Mouse (Mus musculus): ENCODE data around the gene Arhgap31. TPM values are rescaled to one million over a fixed set of nuclear protein-coding genes. Genes with fewer than 3 reads are reported as not detected.

The Arhgap31 gene
- polyA plus RNA-seq, 1 experiment from 2014 or later: 33.9 TPM

DNA sequence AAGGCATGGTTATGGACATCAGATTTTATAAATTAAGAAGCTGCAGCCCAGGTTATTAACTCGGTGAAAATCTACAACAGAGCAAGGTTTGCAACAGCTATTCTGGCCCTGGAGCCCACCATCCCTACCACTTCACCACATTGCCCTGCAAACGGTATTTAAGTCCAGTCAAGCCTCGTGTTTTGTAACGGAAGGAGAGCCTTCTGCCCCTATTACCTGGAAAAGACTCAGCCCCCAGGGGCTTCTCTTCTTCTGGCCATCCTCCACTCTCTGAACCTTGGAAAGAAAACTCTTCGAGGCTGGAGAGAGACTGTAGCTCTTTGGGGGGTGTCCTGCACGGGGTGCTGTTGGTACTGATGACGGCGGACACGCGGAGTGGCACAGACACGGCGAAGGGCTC lies 104.4 kb downstream of the Arhgap31 start:
- WGBS (ENCODE audit: insufficient replicate concordance): 76% methylated on average over 12 of the region's 12 CpGs
- ATAC-seq (replicated peaks; ENCODE audit: insufficient number of reproducible peaks, low FRiP score, low TSS enrichment): no peak
- H3K36me3 ChIP-seq (ENCODE audit: control insufficient read depth, insufficient read depth, low read length): peaks cover 71% of the 10 kb centered on the region

DNA sequence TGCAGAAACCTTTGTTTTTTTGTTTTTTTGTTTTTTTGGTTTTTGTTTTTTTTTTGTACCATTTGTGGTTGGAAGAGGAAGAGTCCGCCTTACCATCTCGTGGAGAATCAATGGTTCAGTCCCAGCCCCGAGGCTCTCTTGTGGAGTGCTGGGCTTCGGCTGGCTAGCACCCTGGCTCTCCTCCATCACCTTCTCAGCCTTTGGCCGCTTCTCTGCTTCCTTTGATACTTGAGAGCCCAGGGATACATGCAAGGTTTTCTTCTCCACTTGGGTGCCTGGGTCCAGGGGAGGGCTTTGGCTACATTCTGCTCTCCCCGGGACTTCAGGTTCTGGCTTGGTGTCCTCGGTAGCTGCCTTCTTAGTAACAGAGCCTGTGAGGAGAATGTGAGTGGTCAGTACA lies 106.6 kb downstream of the Arhgap31 start:
- ATAC-seq (replicated peaks; ENCODE audit: insufficient number of reproducible peaks, low FRiP score, low TSS enrichment): no peak
- Histone ChIP-seq H3K9ac (ENCODE audit: low read depth, low read length) (no peak overlapping the region), H3K9me3 (replicated peaks; ENCODE audit: control insufficient read depth, low read length) (no peaks in the 10 kb centered on the region), H3K27ac (ENCODE audit: low read depth, low read length) (no peak overlapping the region), H3K4me1 (ENCODE audit: control insufficient read depth, insufficient read depth, low read length) (no peaks in the 10 kb centered on the region), H3K27me3 (ENCODE audit: control insufficient read depth, insufficient read depth, low read length) (no peaks in the 10 kb centered on the region), H3K4me2 (no peak overlapping the region), H3K4me3 (ENCODE audit: low read depth, low read length) (no peak overlapping the region), H3K36me3 (ENCODE audit: control insufficient read depth, insufficient read depth, low read length) (peaks cover 70% of the 10 kb centered on the region)
- 84% methylated on average over 7 of the region's 7 CpGs for WGBS (ENCODE audit: insufficient replicate concordance)

More for the DNA sequence above, 104.4 kb downstream of the Arhgap31 start:
- no peak overlapping the region for H3K4me2 ChIP-seq
- no peak overlapping the region for H3K4me3 ChIP-seq (ENCODE audit: low read depth, low read length)
- H3K27me3 ChIP-seq (ENCODE audit: control insufficient read depth, insufficient read depth, low read length): no peaks in the 10 kb centered on the region
- H3K9ac ChIP-seq (ENCODE audit: low read depth, low read length): no peak overlapping the region
- no peak overlapping the region for H3K27ac ChIP-seq (ENCODE audit: low read depth, low read length)
- no peaks in the 10 kb centered on the region for H3K9me3 ChIP-seq (replicated peaks; ENCODE audit: control insufficient read depth, low read length)
- H3K4me1 ChIP-seq (ENCODE audit: control insufficient read depth, insufficient read depth, low read length): no peaks in the 10 kb centered on the region

DNA sequence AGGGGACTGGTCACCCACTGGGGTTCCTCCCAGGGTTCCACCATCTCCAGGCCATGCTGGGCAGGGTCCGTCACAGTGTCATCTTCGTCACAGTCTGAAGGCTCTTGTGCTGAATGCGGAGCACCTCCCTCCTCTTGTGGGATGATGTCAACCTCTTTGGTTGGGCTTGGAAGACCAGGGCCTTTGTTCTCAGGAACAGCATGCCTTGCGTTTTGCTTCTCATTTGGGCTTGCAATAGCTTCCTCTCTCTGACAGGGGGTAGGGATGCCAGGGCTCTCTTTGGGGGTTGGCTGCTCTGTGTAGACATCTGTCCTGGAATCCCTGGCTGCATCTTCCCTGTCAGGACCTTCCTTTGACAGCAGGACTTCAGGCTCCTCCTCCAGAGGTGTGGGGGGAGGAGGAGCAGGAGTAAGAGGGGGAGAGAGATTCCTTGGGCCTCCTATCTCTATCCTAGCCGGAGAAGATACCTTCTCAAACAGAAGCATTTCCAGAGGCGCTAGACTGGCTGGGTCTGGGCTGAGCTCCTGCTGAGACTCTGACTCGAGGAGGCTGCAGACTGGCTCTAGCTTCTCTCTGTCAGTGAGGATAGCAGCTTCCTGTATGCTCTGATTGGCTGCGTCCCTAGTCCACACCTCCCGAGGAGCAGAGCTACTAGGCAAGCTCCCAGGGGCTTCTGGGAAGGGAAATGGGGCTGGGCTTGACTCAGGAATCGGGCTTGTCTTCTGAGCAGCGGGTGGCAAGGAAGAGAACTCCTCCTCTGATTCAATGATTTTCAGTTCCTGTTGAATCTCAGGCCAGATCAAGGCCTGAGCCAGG lies 109.9 kb downstream of the Arhgap31 start:
- H3K9me3 ChIP-seq (replicated peaks; ENCODE audit: control insufficient read depth, low read length): no peaks in the 10 kb centered on the region
- H3K27ac ChIP-seq (ENCODE audit: low read depth, low read length): no peak overlapping the region
- no peaks in the 10 kb centered on the region for H3K27me3 ChIP-seq (ENCODE audit: control insufficient read depth, insufficient read depth, low read length)
- peaks cover 50% of the 10 kb centered on the region for H3K36me3 ChIP-seq (ENCODE audit: control insufficient read depth, insufficient read depth, low read length)
- ATAC-seq (replicated peaks; ENCODE audit: insufficient number of reproducible peaks, low FRiP score, low TSS enrichment): no peak
- 44% methylated on average over 11 of the region's 11 CpGs for WGBS (ENCODE audit: insufficient replicate concordance)
- H3K9ac ChIP-seq (ENCODE audit: low read depth, low read length): no peak overlapping the region
- H3K4me3 ChIP-seq (ENCODE audit: low read depth, low read length): no peak overlapping the region
- no peaks in the 10 kb centered on the region for H3K4me1 ChIP-seq (ENCODE audit: control insufficient read depth, insufficient read depth, low read length)
- no peak overlapping the region for H3K4me2 ChIP-seq

DNA sequence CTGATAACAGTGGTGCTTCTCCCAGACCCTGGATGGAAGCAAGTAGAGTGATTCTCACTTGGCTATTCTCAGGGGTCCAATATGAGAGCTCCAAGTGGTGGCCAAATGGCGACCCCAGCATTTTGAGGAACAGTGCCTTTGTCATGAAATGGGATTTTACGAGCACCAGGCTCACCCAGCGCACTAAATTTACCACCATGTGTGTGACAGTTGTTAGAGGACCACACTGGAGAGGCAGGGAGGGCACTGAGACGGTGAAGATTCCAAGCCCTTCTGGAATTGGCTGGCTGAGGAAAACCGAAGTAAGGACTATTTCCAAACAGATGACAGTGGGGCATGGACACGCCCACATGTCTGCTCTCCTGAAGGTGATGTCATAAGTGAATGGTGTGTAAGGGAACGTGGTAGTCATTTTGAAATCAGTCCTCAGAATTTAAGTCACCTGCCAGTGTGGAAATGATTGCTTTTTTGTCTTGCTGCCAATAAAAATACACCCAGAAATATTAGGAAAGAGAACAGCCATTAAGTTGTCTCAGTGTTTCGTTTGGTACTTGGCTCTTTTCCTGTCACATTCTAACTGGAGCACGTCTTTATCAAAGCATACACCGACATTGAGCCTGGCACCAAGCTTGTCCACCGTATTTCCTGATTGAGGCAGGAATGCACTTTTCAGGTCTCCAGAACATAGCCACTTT lies 113.9 kb downstream of the Arhgap31 start:
- Histone ChIP-seq H3K4me1 (ENCODE audit: control insufficient read depth, insufficient read depth, low read length) (no peaks in the 10 kb centered on the region), H3K27me3 (ENCODE audit: control insufficient read depth, insufficient read depth, low read length) (no peaks in the 10 kb centered on the region), H3K27ac (ENCODE audit: low read depth, low read length) (no peak overlapping the region), H3K9me3 (replicated peaks; ENCODE audit: control insufficient read depth, low read length) (no peaks in the 10 kb centered on the region), H3K4me2 (no peak overlapping the region), H3K4me3 (ENCODE audit: low read depth, low read length) (no peak overlapping the region), H3K36me3 (ENCODE audit: control insufficient read depth, insufficient read depth, low read length) (peaks cover 28% of the 10 kb centered on the region), H3K9ac (ENCODE audit: low read depth, low read length) (no peak overlapping the region)
- no peak for ATAC-seq (replicated peaks; ENCODE audit: insufficient number of reproducible peaks, low FRiP score, low TSS enrichment)
- 75% methylated on average over 11 of the region's 11 CpGs for whole genome bisulfite sequencing (ENCODE audit: insufficient replicate concordance)

DNA sequence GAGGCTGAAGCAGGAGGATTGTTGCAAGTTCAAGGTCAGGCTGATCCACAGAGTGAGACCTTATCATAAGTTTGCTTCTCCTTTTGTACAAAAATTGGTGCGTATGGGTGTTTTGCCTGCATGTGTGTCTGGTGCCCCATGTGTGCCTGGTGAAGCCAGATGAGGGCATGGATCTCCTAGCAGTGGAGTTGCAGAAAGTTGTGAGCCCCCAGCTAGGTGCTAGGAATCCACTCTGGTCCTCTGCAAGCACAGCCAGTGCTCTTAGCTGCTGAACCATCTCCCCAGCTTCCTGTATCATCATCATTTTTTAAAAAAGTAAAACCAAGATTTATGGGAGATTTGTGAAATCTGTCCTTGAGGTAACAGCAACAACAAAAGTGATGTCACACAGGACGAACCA lies 116.4 kb downstream of the Arhgap31 start:
- Histone ChIP-seq H3K9ac (ENCODE audit: low read depth, low read length) (no peak overlapping the region), H3K27ac (ENCODE audit: low read depth, low read length) (no peak overlapping the region), H3K9me3 (replicated peaks; ENCODE audit: control insufficient read depth, low read length) (no peaks in the 10 kb centered on the region), H3K36me3 (ENCODE audit: control insufficient read depth, insufficient read depth, low read length) (peaks cover 12% of the 10 kb centered on the region), H3K27me3 (ENCODE audit: control insufficient read depth, insufficient read depth, low read length) (no peaks in the 10 kb centered on the region), H3K4me1 (ENCODE audit: control insufficient read depth, insufficient read depth, low read length) (0 out of 2 replicates have a peak, but pooled peaks cover under 1% of the 10 kb centered on the region), H3K4me3 (ENCODE audit: low read depth, low read length) (no peak overlapping the region), H3K4me2 (no peak overlapping the region)
- no peak for ATAC-seq (replicated peaks; ENCODE audit: insufficient number of reproducible peaks, low FRiP score, low TSS enrichment)
- WGBS (ENCODE audit: insufficient replicate concordance): 92% methylated on average over 2 of the region's 2 CpGs

DNA sequence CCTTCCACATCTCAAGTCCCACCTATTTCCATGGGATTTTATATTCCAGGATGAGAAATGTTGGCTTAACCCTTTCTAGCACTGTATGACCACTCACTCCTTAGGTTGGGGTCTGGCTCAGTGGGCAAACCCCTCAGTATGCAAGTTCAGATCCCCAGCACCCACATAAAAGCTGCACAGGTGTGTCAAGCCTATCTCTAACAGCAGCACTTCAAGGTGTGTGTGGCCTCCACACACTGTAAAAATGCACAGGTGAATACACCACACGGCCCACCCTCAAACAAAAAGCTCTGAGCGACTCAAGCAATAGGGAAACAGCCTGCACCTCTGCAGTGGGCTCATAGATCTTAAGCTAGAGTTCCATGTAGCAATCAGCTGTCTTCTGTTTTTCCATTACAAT lies 117.0 kb downstream of the Arhgap31 start:
- WGBS (ENCODE audit: insufficient replicate concordance): 85% methylated on average over 2 of the region's 2 CpGs
- 0 out of 2 replicates have a peak, but pooled peaks cover 3% of the 10 kb centered on the region for H3K4me1 ChIP-seq (ENCODE audit: control insufficient read depth, insufficient read depth, low read length)
- H3K36me3 ChIP-seq (ENCODE audit: control insufficient read depth, insufficient read depth, low read length): peaks cover 7% of the 10 kb centered on the region
- no peak overlapping the region for H3K4me3 ChIP-seq (ENCODE audit: low read depth, low read length)
- H3K27ac ChIP-seq (ENCODE audit: low read depth, low read length): no peak overlapping the region
- H3K9me3 ChIP-seq (replicated peaks; ENCODE audit: control insufficient read depth, low read length): no peaks in the 10 kb centered on the region
- H3K4me2 ChIP-seq: no peak overlapping the region
- no peak overlapping the region for H3K9ac ChIP-seq (ENCODE audit: low read depth, low read length)
- ATAC-seq (replicated peaks; ENCODE audit: insufficient number of reproducible peaks, low FRiP score, low TSS enrichment): no peak
- no peaks in the 10 kb centered on the region for H3K27me3 ChIP-seq (ENCODE audit: control insufficient read depth, insufficient read depth, low read length)

DNA sequence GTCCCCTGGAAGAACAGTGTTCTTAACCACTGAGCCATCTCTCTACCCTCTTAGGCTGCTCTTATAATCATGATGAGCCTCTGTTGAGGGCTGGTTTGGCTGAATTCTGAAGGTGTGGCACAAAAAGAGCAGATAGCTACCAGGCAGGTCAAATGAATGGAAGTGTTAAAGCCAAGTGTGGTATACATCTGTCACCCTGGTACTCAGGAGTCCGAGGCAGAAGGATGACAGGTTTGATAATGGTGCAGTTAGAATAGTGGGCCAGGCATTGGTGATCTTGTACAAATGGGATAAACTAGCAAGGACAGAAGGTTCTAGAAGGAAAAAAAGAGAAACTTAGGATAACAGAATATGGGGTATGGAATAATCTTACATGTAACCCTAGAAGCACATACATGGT lies 118.6 kb downstream of the Arhgap31 start:
- H3K36me3 ChIP-seq (ENCODE audit: control insufficient read depth, insufficient read depth, low read length): peaks cover 2% of the 10 kb centered on the region; the same call in 1 of the 2 replicates

DNA sequence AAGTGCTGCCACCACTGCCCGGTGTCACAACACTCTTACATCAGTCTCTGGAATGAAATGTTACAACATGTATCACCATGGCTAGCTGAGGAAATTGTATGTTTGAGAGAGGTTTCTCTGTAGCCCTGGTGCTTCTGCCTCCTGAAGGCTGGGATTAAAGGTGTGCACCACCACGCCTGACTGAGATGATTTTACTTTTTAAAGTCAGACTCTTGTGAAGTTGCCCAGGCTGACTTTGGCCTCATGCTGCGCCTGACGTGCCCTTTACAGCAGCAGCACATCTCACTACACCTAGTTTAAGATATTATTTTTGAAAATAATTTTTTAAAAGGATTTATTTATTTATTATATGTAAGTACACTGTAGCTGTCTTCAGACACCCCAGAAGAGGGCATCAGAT lies 120.1 kb downstream of the Arhgap31 start:
- 98% methylated on average over 4 of the region's 4 CpGs for WGBS (ENCODE audit: insufficient replicate concordance)
- Histone ChIP-seq H3K4me1 (ENCODE audit: control insufficient read depth, insufficient read depth, low read length) (0 out of 2 replicates have a peak, but pooled peaks cover 3% of the 10 kb centered on the region), H3K27me3 (ENCODE audit: control insufficient read depth, insufficient read depth, low read length) (no peaks in the 10 kb centered on the region), H3K27ac (ENCODE audit: low read depth, low read length) (no peak overlapping the region), H3K4me3 (ENCODE audit: low read depth, low read length) (no peak overlapping the region), H3K9me3 (replicated peaks; ENCODE audit: control insufficient read depth, low read length) (no peaks in the 10 kb centered on the region), H3K9ac (ENCODE audit: low read depth, low read length) (no peak overlapping the region), H3K36me3 (ENCODE audit: control insufficient read depth, insufficient read depth, low read length) (0 out of 2 replicates have a peak, but pooled peaks cover 3% of the 10 kb centered on the region), H3K4me2 (no peak overlapping the region)
- ATAC-seq (replicated peaks; ENCODE audit: insufficient number of reproducible peaks, low FRiP score, low TSS enrichment): no peak

More for the DNA sequence above, 118.6 kb downstream of the Arhgap31 start:
- Histone ChIP-seq H3K4me2 (no peak overlapping the region), H3K4me3 (ENCODE audit: low read depth, low read length) (no peak overlapping the region), H3K4me1 (ENCODE audit: control insufficient read depth, insufficient read depth, low read length) (0 out of 2 replicates have a peak, but pooled peaks cover 3% of the 10 kb centered on the region), H3K9me3 (replicated peaks; ENCODE audit: control insufficient read depth, low read length) (no peaks in the 10 kb centered on the region), H3K9ac (ENCODE audit: low read depth, low read length) (no peak overlapping the region), H3K27ac (ENCODE audit: low read depth, low read length) (no peak overlapping the region), H3K27me3 (ENCODE audit: control insufficient read depth, insufficient read depth, low read length) (no peaks in the 10 kb centered on the region)
- ATAC-seq (replicated peaks; ENCODE audit: insufficient number of reproducible peaks, low FRiP score, low TSS enrichment): no peak
- whole genome bisulfite sequencing (ENCODE audit: insufficient replicate concordance): 50% methylated on average over 1 of the region's 1 CpGs

Measured in heart, embryonic 11.5 days (tissue).